Mouse (Mus musculus): ENCODE measurements at regions not wholly inside any gene's neighbourhood (a gene's known extent, or its start where the extent isn't known, plus 50 kb on each side); places are given as distances from the start of the nearest gene placed in this dataset.
"Not testable (repeated sequence)": the region's sequence is repeated elsewhere in the genome, so short reads cannot be mapped to it uniquely, and the experiment has no call there.

DNA sequence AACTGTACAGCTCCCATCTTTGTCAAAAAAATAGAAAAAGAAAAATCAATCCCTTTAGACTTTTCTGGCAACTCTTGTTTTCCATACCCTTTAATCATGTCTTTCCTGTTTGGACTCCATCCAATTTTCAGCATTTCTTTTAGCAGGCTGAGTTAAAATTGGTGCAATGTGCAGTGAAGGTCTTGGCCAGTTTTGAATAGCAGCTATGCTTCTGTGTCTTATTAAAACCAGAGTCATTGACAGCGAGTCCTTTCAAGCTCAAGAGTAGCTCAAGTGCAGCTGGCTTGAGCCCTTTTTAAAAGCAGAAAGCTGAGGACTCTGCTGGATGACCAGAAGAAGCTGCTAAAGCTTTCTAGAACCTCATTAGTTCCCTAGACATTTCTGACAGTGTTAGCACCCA, 952.7 kb downstream of the Poteg start:
- DNase-seq (ENCODE audit: low spot score), result no peak

- no peak for DNase-seq (ENCODE audit: low spot score)
Measured at GRCm38 (mm10) chr8:28427544-28428135, 980.2 kb downstream of the Poteg start.

DNA sequence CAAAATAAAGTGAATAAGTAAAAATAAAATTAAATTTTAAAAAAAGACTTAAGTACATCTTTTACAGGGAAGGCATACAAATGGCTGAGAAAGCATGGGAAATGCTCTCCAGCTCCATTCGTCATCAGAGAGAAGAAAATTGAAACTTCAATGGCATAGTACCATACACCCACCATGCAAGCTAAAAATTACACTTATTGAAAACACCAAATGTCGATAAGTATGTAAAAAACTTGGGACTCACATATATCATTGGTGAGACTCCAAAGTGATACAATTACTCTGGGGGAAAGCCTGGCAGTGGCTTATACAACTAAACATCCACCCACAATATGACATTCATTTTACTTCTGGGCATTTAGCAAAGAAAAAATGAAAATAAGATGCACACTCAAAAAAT, 1025.7 kb downstream of the Poteg start:
- no peak for DNase-seq (ENCODE audit: low spot score)

DNA sequence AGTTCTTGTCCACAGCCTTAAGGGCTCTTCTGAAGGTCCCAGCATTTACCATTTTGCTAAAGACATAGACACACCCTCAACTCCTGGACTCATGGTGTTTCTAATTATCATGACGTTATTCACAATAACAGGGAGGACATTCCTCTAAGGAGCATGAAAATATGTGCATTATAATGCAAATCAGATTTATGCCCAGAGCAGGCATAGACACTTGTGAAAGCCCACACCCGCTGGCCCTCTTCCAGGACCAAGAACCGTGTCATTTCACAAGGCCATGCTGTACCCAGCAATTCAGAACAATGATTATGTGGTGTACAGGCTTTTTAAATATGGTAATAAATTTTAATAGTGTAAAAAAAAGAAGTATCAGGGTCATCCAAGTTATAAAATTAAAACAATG, 1040.4 kb downstream of the Poteg start:
- no peak for DNase-seq (ENCODE audit: low spot score)

- DNase-seq (ENCODE audit: low spot score), result no peak
Measured at GRCm38 (mm10) chr8:28503488-28504319, 1056.2 kb downstream of the Poteg start.

GRCm38 (mm10) chr8:28523506-28523905, 1076.0 kb downstream of the Poteg start:
- DNase-seq (ENCODE audit: low spot score), result not testable (repeated sequence)

GRCm38 (mm10) chr8:28547236-28547635, 1099.8 kb downstream of the Poteg start:
- DNase-seq (ENCODE audit: low spot score), result no peak

DNA sequence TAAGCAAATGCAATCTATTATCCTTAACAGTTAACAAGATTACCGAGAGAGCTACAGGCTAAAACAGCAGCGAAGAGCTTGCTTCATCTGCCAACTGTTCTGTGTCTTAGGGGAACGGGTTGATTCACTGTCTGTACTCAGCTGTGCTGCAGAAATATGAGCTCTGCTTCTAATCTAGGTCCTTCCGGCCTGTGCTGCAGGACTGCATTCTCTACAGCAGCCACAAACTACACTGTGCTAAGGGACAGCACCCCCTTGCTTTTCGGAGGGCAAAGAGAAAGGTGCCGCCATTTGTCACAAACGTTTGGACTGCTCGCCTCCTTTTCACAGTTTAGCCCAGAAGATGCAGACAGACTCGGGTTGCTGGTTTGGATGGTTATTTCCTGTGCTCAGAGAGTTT, 1112.4 kb downstream of the Poteg start:
- peak; percentile 24 for DNase-seq (ENCODE audit: low spot score)

GRCm38 (mm10) chr8:28579250-28579651, 1131.8 kb downstream of the Poteg start:
- peak; percentile 26 for DNase-seq (ENCODE audit: low spot score)

DNA sequence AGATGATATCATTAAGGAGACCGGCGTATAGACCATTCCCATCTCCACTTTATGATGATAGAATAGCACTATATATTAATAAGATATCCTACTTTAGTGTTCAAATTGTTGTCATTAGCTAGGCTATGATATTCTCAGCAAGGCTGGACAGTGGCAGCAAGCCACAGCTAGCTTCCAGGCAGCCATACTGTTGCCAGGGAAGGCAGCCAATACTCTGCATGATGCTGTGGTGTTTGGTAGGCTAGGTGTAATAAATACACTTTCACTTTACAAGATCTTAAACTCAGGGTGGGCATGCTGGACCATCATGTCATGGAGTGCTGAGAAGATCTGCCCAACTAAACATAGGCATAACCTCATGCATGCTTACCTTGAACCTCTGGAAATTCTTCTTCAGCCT, 1133.4 kb downstream of the Poteg start:
- no peak for DNase-seq (ENCODE audit: low spot score)

DNA sequence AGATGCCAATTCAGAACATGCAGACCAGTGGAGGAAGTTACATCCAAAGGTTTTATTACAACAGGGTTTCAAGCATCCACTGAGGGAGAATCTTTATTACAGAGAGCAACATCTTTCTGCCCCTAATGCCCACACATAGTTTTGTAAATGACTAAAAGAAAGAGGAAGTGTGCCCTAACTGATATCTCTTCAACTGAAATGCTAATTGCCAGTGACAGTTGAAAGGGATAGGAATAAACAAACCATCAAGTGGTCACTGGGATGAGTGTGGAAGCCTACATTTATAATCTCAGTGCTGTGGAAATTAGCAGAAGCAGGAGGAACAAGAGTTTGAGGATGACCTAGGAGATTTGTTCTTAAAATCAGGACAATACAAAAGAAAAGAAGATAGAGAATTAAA, 1142.5 kb downstream of the Poteg start:
- DNase-seq (ENCODE audit: low spot score), result no peak

GRCm38 (mm10) chr8:28593238-28593637, 1145.8 kb downstream of the Poteg start:
- no peak for DNase-seq (ENCODE audit: low spot score)

- DNase-seq (ENCODE audit: low spot score), result no peak
Measured at GRCm38 (mm10) chr8:28594191-28594590, 1146.7 kb downstream of the Poteg start.

GRCm38 (mm10) chr8:28594606-28595005, 1147.1 kb downstream of the Poteg start:
- peak; percentile 4 for DNase-seq (ENCODE audit: low spot score)

DNA sequence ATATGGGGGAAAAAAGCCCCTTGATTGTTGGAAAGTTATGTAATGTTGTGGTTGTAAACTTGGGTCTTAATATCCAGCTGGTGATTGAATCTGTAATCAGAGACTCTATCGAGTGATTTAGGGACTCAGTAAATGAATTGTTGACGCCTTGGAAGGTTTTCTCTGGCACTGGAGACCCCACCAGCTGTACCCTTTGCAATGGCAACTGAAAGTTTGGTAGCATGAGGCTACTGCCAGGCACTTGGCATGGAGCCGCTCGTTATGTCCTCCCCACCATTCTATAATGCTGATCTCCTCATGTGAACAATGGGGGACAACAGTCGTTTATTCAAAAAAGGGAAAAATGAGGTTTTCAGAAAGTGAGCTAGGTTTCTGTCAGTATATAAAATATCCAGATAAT, 1148.4 kb downstream of the Poteg start:
- DNase-seq (ENCODE audit: low spot score), result no peak

All from embryo, embryonic 10 days (tissue).